9 mouse cellular contexts compared by ENCODE assay signal in genomic region chr10:80774981-80775380, GRCm38 (mm10). TPM values are rescaled to one million over a fixed set of nuclear protein-coding genes. Genes with fewer than 3 reads are reported as not detected.
DNase-seq lines count a peak whose midpoint lies in the region; ATAC-seq and TF ChIP-seq lines count a peak whose summit lies in the region.
"Had no signal": no experiment of that assay in that cellular context is flagged by ENCODE, and none has a peak within 500 bp of the region (broad histone marks: within the 10 kb centered on the region; RNA-seq: fewer than 3 reads in every experiment).

No protein-coding gene starts in this region.

- TF ChIP-seq CTCF in heart, postnatal 0 days (IDR thresholded peaks at IDR 0.05; ENCODE audit: low read depth), result no peak
- TF ChIP-seq CTCF in midbrain, postnatal 0 days (IDR thresholded peaks at IDR 0.05), result no peak

- H3K4me3 ChIP-seq in heart, postnatal 0 days (ENCODE audit: low read depth, low read length), result no peak overlapping the region
- no peak overlapping the region for H3K4me3 ChIP-seq in midbrain, postnatal 0 days (ENCODE audit: low read depth, low read length)
- H3K4me3 ChIP-seq in midbrain, embryonic 11.5 days (ENCODE audit: low read depth, low read length), result no peak overlapping the region
- H3K4me3 ChIP-seq in stomach, embryonic 16.5 days (replicated peaks; ENCODE audit: low read length), result no peak overlapping the region
- H3K4me3 ChIP-seq: lung, embryonic 15.5 days had no signal

- no peaks in the 10 kb centered on the region for H3K9me3 ChIP-seq in heart, postnatal 0 days (replicated peaks; ENCODE audit: control insufficient read depth, low read length)
- no peaks in the 10 kb centered on the region for H3K9me3 ChIP-seq in midbrain, postnatal 0 days (ENCODE audit: low read length)
- H3K9me3 ChIP-seq in midbrain, embryonic 11.5 days (ENCODE audit: control insufficient read depth, low read length), result no peaks in the 10 kb centered on the region
- no peaks in the 10 kb centered on the region for H3K9me3 ChIP-seq in stomach, embryonic 16.5 days (replicated peaks; ENCODE audit: control insufficient read depth, low read length)
- H3K9me3 ChIP-seq: lung, embryonic 15.5 days had no signal

- H3K36me3 ChIP-seq in heart, postnatal 0 days (replicated peaks; ENCODE audit: control insufficient read depth, insufficient read depth, low read length), result peaks cover 84% of the 10 kb centered on the region
- H3K36me3 ChIP-seq in midbrain, postnatal 0 days (ENCODE audit: insufficient read depth, low read length), result peaks cover 79% of the 10 kb centered on the region
- H3K36me3 ChIP-seq in midbrain, embryonic 11.5 days (ENCODE audit: control insufficient read depth, insufficient read depth, low read length), result peaks cover 17% of the 10 kb centered on the region
- H3K36me3 ChIP-seq in stomach, embryonic 16.5 days (ENCODE audit: control insufficient read depth, insufficient read depth, low read length), result peaks cover 33% of the 10 kb centered on the region

- H3K27ac ChIP-seq in heart, postnatal 0 days (ENCODE audit: low read depth), result peak overlapping the region; percentile 49
- H3K27ac ChIP-seq in midbrain, postnatal 0 days (ENCODE audit: low read depth, low read length), result no peak overlapping the region
- H3K27ac ChIP-seq in midbrain, embryonic 11.5 days (ENCODE audit: low read depth, low read length), result no peak overlapping the region
- H3K27ac ChIP-seq in stomach, embryonic 16.5 days (ENCODE audit: low read length), result peak overlapping the region; percentile 80
- H3K27ac ChIP-seq: lung, embryonic 15.5 days had no signal

- WGBS in heart, postnatal 0 days, result 42% methylated on average over 4 of the region's 4 CpGs
- 93% methylated on average over 4 of the region's 4 CpGs for WGBS in midbrain, postnatal 0 days
- 92% methylated on average over 4 of the region's 4 CpGs for WGBS in midbrain, embryonic 11.5 days
- 82% methylated on average over 4 of the region's 4 CpGs for WGBS in stomach, embryonic 16.5 days

- H3K4me1 ChIP-seq in heart, postnatal 0 days (ENCODE audit: control insufficient read depth, insufficient read depth), result peaks cover 29% of the 10 kb centered on the region
- no peaks in the 10 kb centered on the region for H3K4me1 ChIP-seq in midbrain, postnatal 0 days (ENCODE audit: insufficient read depth, low read length)
- no peaks in the 10 kb centered on the region for H3K4me1 ChIP-seq in midbrain, embryonic 11.5 days (ENCODE audit: control insufficient read depth, insufficient read depth, low read length)
- peaks cover 7% of the 10 kb centered on the region for H3K4me1 ChIP-seq in stomach, embryonic 16.5 days (ENCODE audit: control insufficient read depth, insufficient read depth, low read length)
- H3K4me1 ChIP-seq: lung, embryonic 15.5 days had no signal

- TF ChIP-seq EP300 in heart, postnatal 0 days (IDR thresholded peaks at IDR 0.05; ENCODE audit: low read depth), result no peak

- no peak overlapping the region for H3K9ac ChIP-seq in heart, postnatal 0 days (replicated peaks; ENCODE audit: low read depth, low read length)
- no peak overlapping the region for H3K9ac ChIP-seq in midbrain, postnatal 0 days (replicated peaks; ENCODE audit: low read length, poor library complexity, severe bottlenecking)
- H3K9ac ChIP-seq in midbrain, embryonic 11.5 days (ENCODE audit: low read length), result no peak overlapping the region
- H3K9ac ChIP-seq in stomach, embryonic 16.5 days (ENCODE audit: low read length), result no peak overlapping the region
- H3K9ac ChIP-seq: lung, embryonic 15.5 days had no signal

- ATAC-seq in heart, postnatal 0 days (ENCODE audit: insufficient read depth, low read depth), result peak; percentile 15
- ATAC-seq in midbrain, postnatal 0 days (ENCODE audit: low FRiP score), result 0 out of 2 replicates have a peak, but pooled peaks have one; percentile 8
- no peak for ATAC-seq in midbrain, embryonic 11.5 days (ENCODE audit: low FRiP score)
- ATAC-seq in stomach, embryonic 16.5 days (ENCODE audit: insufficient read depth, low FRiP score), result no peak

- peak; percentile 56 to 65 for DNase-seq in cerebellum, postnatal 10 days
- DNase-seq in cerebellum, adult 8-10 months, result no peak
- no peak for DNase-seq in heart, postnatal 0 days (ENCODE audit: low spot score)
- no peak for DNase-seq in heart, adult 18-20 months
- DNase-seq in midbrain, postnatal 0 days (ENCODE audit: low spot score), result no peak
- DNase-seq in midbrain, embryonic 11.5 days (ENCODE audit: low spot score, missing footprints), result no peak
- no peak for DNase-seq in spleen, adult 18-20 months

- H3K4me2 ChIP-seq in heart, postnatal 0 days (ENCODE audit: low read depth, low read length), result no peak overlapping the region
- no peak overlapping the region for H3K4me2 ChIP-seq in midbrain, postnatal 0 days (ENCODE audit: low read depth, low read length, poor library complexity, severe bottlenecking)
- no peak overlapping the region for H3K4me2 ChIP-seq in midbrain, embryonic 11.5 days
- no peak overlapping the region for H3K4me2 ChIP-seq in stomach, embryonic 16.5 days (ENCODE audit: low read depth, low read length)
- H3K4me2 ChIP-seq: lung, embryonic 15.5 days had no signal

- no peaks in the 10 kb centered on the region for H3K27me3 ChIP-seq in heart, postnatal 0 days (ENCODE audit: control insufficient read depth, insufficient read depth, low read length)
- no peaks in the 10 kb centered on the region for H3K27me3 ChIP-seq in midbrain, postnatal 0 days (ENCODE audit: insufficient read depth, low read length)
- no peaks in the 10 kb centered on the region for H3K27me3 ChIP-seq in midbrain, embryonic 11.5 days (ENCODE audit: control insufficient read depth, insufficient read depth, low read length)
- no peaks in the 10 kb centered on the region for H3K27me3 ChIP-seq in stomach, embryonic 16.5 days (ENCODE audit: control insufficient read depth, insufficient read depth, low read length)
- H3K27me3 ChIP-seq: lung, embryonic 15.5 days had no signal

RNA-seq across cellular contexts. Expression of gene Dot1l, which starts 20.0 kb away (rescaled TPM):
- total RNA-seq in heart, postnatal 0 days (2014; rRNA removed; ENCODE audit: low replicate concordance), result 19.4 and 32.8 TPM in 2 replicates
- 13.1 and 14.0 TPM in 2 replicates for polyA plus RNA-seq in heart, postnatal 0 days (2015; fragmentation: Nextera tagmentation; extraction: Ambion mirVana)
- total RNA-seq in heart, adult 18-20 months (2021), result 10 to 100 TPM; 11.7 to 14.3 TPM
- 23.8 and 34.4 TPM in 2 replicates for total RNA-seq in midbrain, postnatal 0 days (2014; rRNA removed)
- polyA plus RNA-seq in midbrain, postnatal 0 days (2015; fragmentation: Nextera tagmentation; extraction: Ambion mirVana), result 9.9 and 13.4 TPM in 2 replicates
- 15.4 and 18.8 TPM in 2 replicates for polyA plus RNA-seq in midbrain, embryonic 11.5 days (2014; fragmentation: Nextera tagmentation; extraction: Ambion mirVana)
- 11.8 and 13.9 TPM in 2 replicates for polyA plus RNA-seq in stomach, embryonic 16.5 days (2015; fragmentation: Nextera tagmentation; extraction: Ambion mirVana)

RNA-seq across cellular contexts. Expression of gene Sf3a2, which starts 23.0 kb away (rescaled TPM):
- 8.8 and 12.7 TPM in 2 replicates for total RNA-seq in heart, postnatal 0 days (2014; rRNA removed; ENCODE audit: low replicate concordance)
- 25.2 and 26.0 TPM in 2 replicates for polyA plus RNA-seq in heart, postnatal 0 days (2015; fragmentation: Nextera tagmentation; extraction: Ambion mirVana)
- 10 to 100 TPM; 28.6 to 28.7 TPM for total RNA-seq in heart, adult 18-20 months (2021)
- 18.3 and 34.2 TPM in 2 replicates for total RNA-seq in midbrain, postnatal 0 days (2014; rRNA removed)
- polyA plus RNA-seq in midbrain, postnatal 0 days (2015; fragmentation: Nextera tagmentation; extraction: Ambion mirVana), result 61.5 and 64.3 TPM in 2 replicates
- 92.2 and 104 TPM in 2 replicates for polyA plus RNA-seq in midbrain, embryonic 11.5 days (2014; fragmentation: Nextera tagmentation; extraction: Ambion mirVana)
- polyA plus RNA-seq in stomach, embryonic 16.5 days (2015; fragmentation: Nextera tagmentation; extraction: Ambion mirVana), result 51.3 and 53.7 TPM in 2 replicates

RNA-seq across cellular contexts. Expression of gene Plekhj1, which starts 23.4 kb away (rescaled TPM):
- 29.3 and 50.6 TPM in 2 replicates for total RNA-seq in heart, postnatal 0 days (2014; rRNA removed; ENCODE audit: low replicate concordance)
- polyA plus RNA-seq in heart, postnatal 0 days (2015; fragmentation: Nextera tagmentation; extraction: Ambion mirVana), result 41.8 and 44.4 TPM in 2 replicates
- total RNA-seq in heart, adult 18-20 months (2021), result 10 to 100 TPM; 30.7 to 32.4 TPM
- total RNA-seq in midbrain, postnatal 0 days (2014; rRNA removed), result 68.0 and 88.1 TPM in 2 replicates
- 94.1 and 103 TPM in 2 replicates for polyA plus RNA-seq in midbrain, postnatal 0 days (2015; fragmentation: Nextera tagmentation; extraction: Ambion mirVana)
- polyA plus RNA-seq in midbrain, embryonic 11.5 days (2014; fragmentation: Nextera tagmentation; extraction: Ambion mirVana), result 138 and 151 TPM in 2 replicates
- 102 and 114 TPM in 2 replicates for polyA plus RNA-seq in stomach, embryonic 16.5 days (2015; fragmentation: Nextera tagmentation; extraction: Ambion mirVana)

RNA-seq across cellular contexts. Expression of gene Amh, which starts 30.1 kb away (rescaled TPM):
- total RNA-seq in heart, postnatal 0 days (2014; rRNA removed; ENCODE audit: low replicate concordance), result 4.0 TPM in 1 of 2 replicates, not detected in the other
- polyA plus RNA-seq in heart, postnatal 0 days (2015; fragmentation: Nextera tagmentation; extraction: Ambion mirVana), result 0.18 and 0.22 TPM in 2 replicates
- total RNA-seq in heart, adult 18-20 months (2021), result under 1 TPM in 1 of 2 experiments, not detected in 1; 0.33 TPM
- total RNA-seq in midbrain, postnatal 0 days (2014; rRNA removed), result 0.82 and 2.9 TPM in 2 replicates
- not detected in 2 replicates for polyA plus RNA-seq in midbrain, postnatal 0 days (2015; fragmentation: Nextera tagmentation; extraction: Ambion mirVana)
- not detected in 2 replicates for polyA plus RNA-seq in midbrain, embryonic 11.5 days (2014; fragmentation: Nextera tagmentation; extraction: Ambion mirVana)
- polyA plus RNA-seq in stomach, embryonic 16.5 days (2015; fragmentation: Nextera tagmentation; extraction: Ambion mirVana), result not detected in 2 replicates

RNA-seq across cellular contexts. Expression of gene Ap3d1, which starts 32.9 kb away (rescaled TPM):
- 72.7 and 77.9 TPM in 2 replicates for total RNA-seq in heart, postnatal 0 days (2014; rRNA removed; ENCODE audit: low replicate concordance)
- polyA plus RNA-seq in heart, postnatal 0 days (2015; fragmentation: Nextera tagmentation; extraction: Ambion mirVana), result 31.6 and 34.3 TPM in 2 replicates
- 10 to 100 TPM; 42.3 to 45.0 TPM for total RNA-seq in heart, adult 18-20 months (2021)
- total RNA-seq in midbrain, postnatal 0 days (2014; rRNA removed), result 182 and 183 TPM in 2 replicates
- 95.4 and 105 TPM in 2 replicates for polyA plus RNA-seq in midbrain, postnatal 0 days (2015; fragmentation: Nextera tagmentation; extraction: Ambion mirVana)
- polyA plus RNA-seq in midbrain, embryonic 11.5 days (2014; fragmentation: Nextera tagmentation; extraction: Ambion mirVana), result 63.2 and 68.4 TPM in 2 replicates
- polyA plus RNA-seq in stomach, embryonic 16.5 days (2015; fragmentation: Nextera tagmentation; extraction: Ambion mirVana), result 62.5 and 66.3 TPM in 2 replicates

Comparison
In these comparisons a context has a peak if more than half of its experiments do, and no peak if none do; other contexts are left out.
1. DNase-seq: peak in cerebellum, postnatal 10 days (2 of 2); none in cerebellum, adult 8-10 months (single experiment), heart, postnatal 0 days (single experiment), heart, adult 18-20 months (0 of 2), midbrain, postnatal 0 days (single experiment), midbrain, embryonic 11.5 days (single experiment) and spleen, adult 18-20 months (0 of 2).
2. ATAC-seq: peak in heart, postnatal 0 days (single experiment) and midbrain, postnatal 0 days (single experiment); none in midbrain, embryonic 11.5 days (single experiment) and stomach, embryonic 16.5 days (single experiment).
3. H3K27ac ChIP-seq: peak in heart, postnatal 0 days (single experiment) and stomach, embryonic 16.5 days (single experiment); none in midbrain, postnatal 0 days (single experiment) and midbrain, embryonic 11.5 days (single experiment).